Mouse (Mus musculus) adrenal gland (tissue): ENCODE data around the gene Sel1l3.

Source experiments
- intact Hi-C: fragments of 180-260 bp; cut with DNase I; formaldehyde crosslinking; loops from one replicate; pipeline ENCODE4 v1.15.1; 2025

Sel1l3 gene

GRCm38 (mm10) chr5:53104177-53104855 is 109.4 kb downstream of the Sel1l3 start:
- intact Hi-C loops, result no loop called here

GRCm38 (mm10) chr5:53101848-53102473 is 111.8 kb downstream of the Sel1l3 start:
- intact Hi-C loops, result no loop called here

- intact Hi-C loops, result no loop called here
These were observed 122.4 kb downstream of the Sel1l3 start for GRCm38 (mm10) chr5:53091331-53091730.

- intact Hi-C loops, result no loop called here
These were observed 126.3 kb downstream of the Sel1l3 start for GRCm38 (mm10) chr5:53087452-53087851.

- intact Hi-C loops, result no loop called here
These were observed 135.3 kb downstream of the Sel1l3 start for GRCm38 (mm10) chr5:53078453-53078852.

GRCm38 (mm10) chr5:53074553-53074952 is 139.2 kb downstream of the Sel1l3 start:
- intact Hi-C loops, result no loop called here

- intact Hi-C loops, result no loop called here
These were observed 152.1 kb downstream of the Sel1l3 start for GRCm38 (mm10) chr5:53061532-53062130.
